Mouse (Mus musculus): Measurements from ENCODE around the gene Leng8. TPM values are rescaled to one million over a fixed set of nuclear protein-coding genes. Genes with fewer than 3 reads are reported as not detected.
"Not testable (repeated sequence)": the region's sequence is repeated elsewhere in the genome, so short reads cannot be mapped to it uniquely, and the experiment has no call there.

The Leng8 gene
- total and polyA plus RNA-seq, 3 experiments = 23.2 to 46.6 (median 33.5) TPM

- no peak overlapping the region for H3K27ac ChIP-seq (ENCODE audit: insufficient read depth, low read depth)
- in situ Hi-C loops (cut with MboI; ENCODE audit: low pct_ligation_motif_present, low pct_unique_long_range_greater_than_20kb, low sequenced_read_pairs) = no loop called here
- no peaks in the 10 kb centered on the region for H3K27me3 ChIP-seq (replicated peaks)
- peaks cover 10 to 20% of the 10 kb centered on the region in 2 experiments for H3K4me1 ChIP-seq (ENCODE audit: control insufficient read depth in 1 of 2, insufficient read depth in 2 of 2)
- no peaks in the 10 kb centered on the region for H3K9me3 ChIP-seq (replicated peaks; ENCODE audit: low read length)
- no peak overlapping the region for H3K9ac ChIP-seq (ENCODE audit: insufficient read depth, low read depth)
- no peak for TF ChIP-seq MAZ (IDR thresholded peaks at IDR 0.05; ENCODE audit: low read depth, low read length)
- TF ChIP-seq UBTF (IDR thresholded peaks at IDR 0.05; ENCODE audit: low read depth, low read length) = no peak
- dilution Hi-C loops (cut with MboI; ENCODE audit: extremely low pct_ligation_motif_present, extremely low pct_unique_long_range_greater_than_20kb, low sequenced_read_pairs) = no loop called here
- no peak overlapping the region for H3K4me2 ChIP-seq (ENCODE audit: insufficient read depth, low read depth, poor library complexity, severe bottlenecking)
- H3K4me3 ChIP-seq (replicated peaks in 1 of 3; ENCODE audit: low read depth in 2 of 3, low read length in 2 of 3, poor library complexity in 1 of 3) = no peak overlapping the region
- no peaks in the 10 kb centered on the region for H3K36me3 ChIP-seq (replicated peaks in 1 of 2; ENCODE audit: control insufficient read depth in 1 of 2, insufficient read depth in 1 of 2, low read length in 1 of 2)
- DNase-seq (ENCODE audit: extremely low read depth) = no peak
- H3K79me2 ChIP-seq (replicated peaks; ENCODE audit: control insufficient read depth, extremely low read depth, insufficient read depth, poor library complexity, severe bottlenecking) = no peaks in the 10 kb centered on the region
Measured at GRCm38 (mm10) chr7:4154356-4154755, 17.5 kb downstream of the Leng8 start.

- DNase-seq (ENCODE audit: extremely low read depth) = no peak
- Histone ChIP-seq H3K36me3 (replicated peaks in 1 of 2; ENCODE audit: control insufficient read depth in 1 of 2, insufficient read depth in 1 of 2, low read length in 1 of 2) (no peaks in the 10 kb centered on the region), H3K9ac (ENCODE audit: insufficient read depth, low read depth) (no peak overlapping the region), H3K4me2 (ENCODE audit: insufficient read depth, low read depth, poor library complexity, severe bottlenecking) (no peak overlapping the region), H3K4me1 (ENCODE audit: control insufficient read depth in 1 of 2, insufficient read depth in 2 of 2) (peaks cover 10 to 20% of the 10 kb centered on the region in 2 experiments), H3K79me2 (replicated peaks; ENCODE audit: control insufficient read depth, extremely low read depth, insufficient read depth, poor library complexity, severe bottlenecking) (no peaks in the 10 kb centered on the region), H3K27ac (ENCODE audit: insufficient read depth, low read depth) (no peak overlapping the region), H3K27me3 (replicated peaks) (no peaks in the 10 kb centered on the region), H3K9me3 (replicated peaks; ENCODE audit: low read length) (no peaks in the 10 kb centered on the region), H3K4me3 (replicated peaks in 1 of 3; ENCODE audit: low read depth in 2 of 3, low read length in 2 of 3, poor library complexity in 1 of 3) (no peak overlapping the region)
- in situ Hi-C loops (cut with MboI; ENCODE audit: low pct_ligation_motif_present, low pct_unique_long_range_greater_than_20kb, low sequenced_read_pairs) = no loop called here
- TF ChIP-seq USF2 (conservative IDR thresholded peaks at IDR 0.05; ENCODE audit: low read depth, low read length) (no peak), ZKSCAN1 (IDR thresholded peaks at IDR 0.05; ENCODE audit: borderline replicate concordance, low read depth, low read length) (no peak), GABPA (IDR thresholded peaks at IDR 0.05; ENCODE audit: insufficient replicate concordance, low read depth, low read length) (no peak), BHLHE40 (IDR thresholded peaks at IDR 0.05; ENCODE audit: low read depth, low read length) (no peak), NRF1 (IDR thresholded peaks at IDR 0.05; ENCODE audit: low read depth, low read length) (no peak), MAZ (IDR thresholded peaks at IDR 0.05; ENCODE audit: low read depth, low read length) (no peak), JUND (conservative IDR thresholded peaks at IDR 0.05; ENCODE audit: low read depth, low read length) (no peak), ZMIZ1 (IDR thresholded peaks at IDR 0.05; ENCODE audit: low read depth, low read length) (no peak), CTCF (conservative IDR thresholded peaks at IDR 0.05 in 1 of 2, IDR thresholded peaks at IDR 0.05 in 1 of 2; ENCODE audit: low read depth in 2 of 2, low read length in 2 of 2) (no peak), USF1 (IDR thresholded peaks at IDR 0.05; ENCODE audit: low read depth, low read length) (no peak), HCFC1 (IDR thresholded peaks at IDR 0.05; ENCODE audit: low read depth, low read length) (no peak), MAX (IDR thresholded peaks at IDR 0.05; ENCODE audit: low read length) (no peak), IRF4 (IDR thresholded peaks at IDR 0.05; ENCODE audit: low read depth, low read length) (no peak), ZNF384 (IDR thresholded peaks at IDR 0.05; ENCODE audit: low read depth, low read length) (no peak), MEF2A (IDR thresholded peaks at IDR 0.05; ENCODE audit: borderline replicate concordance, low read depth, low read length) (no peak), SMC3 (IDR thresholded peaks at IDR 0.05; ENCODE audit: low read depth, low read length) (no peak), MAFK (IDR thresholded peaks at IDR 0.05; ENCODE audit: insufficient replicate concordance, low read length) (no peak), CHD1 (IDR thresholded peaks at IDR 0.05; ENCODE audit: low read depth, low read length) (no peak), KAT2A (IDR thresholded peaks at IDR 0.05; ENCODE audit: insufficient replicate concordance, low read length) (no peak), SIN3A (IDR thresholded peaks at IDR 0.05; ENCODE audit: low read length) (no peak)
- dilution Hi-C loops (cut with MboI; ENCODE audit: extremely low pct_ligation_motif_present, extremely low pct_unique_long_range_greater_than_20kb, low sequenced_read_pairs) = no loop called here
Measured at GRCm38 (mm10) chr7:4154976-4155375, 18.1 kb downstream of the Leng8 start.

GRCm38 (mm10) chr7:4161596-4161995, 24.8 kb downstream of the Leng8 start:
- in situ Hi-C loops (cut with MboI; ENCODE audit: low pct_ligation_motif_present, low pct_unique_long_range_greater_than_20kb, low sequenced_read_pairs); H3K4me2 ChIP-seq (ENCODE audit: insufficient read depth, low read depth, poor library complexity, severe bottlenecking); DNase-seq (ENCODE audit: extremely low read depth); H3K4me3 ChIP-seq (replicated peaks in 1 of 3; ENCODE audit: low read depth in 2 of 3, low read length in 2 of 3, poor library complexity in 1 of 3); H3K9me3 ChIP-seq (replicated peaks; ENCODE audit: low read length); H3K79me2 ChIP-seq (replicated peaks; ENCODE audit: control insufficient read depth, extremely low read depth, insufficient read depth, poor library complexity, severe bottlenecking); H3K27me3 ChIP-seq (replicated peaks); dilution Hi-C loops (cut with MboI; ENCODE audit: extremely low pct_ligation_motif_present, extremely low pct_unique_long_range_greater_than_20kb, low sequenced_read_pairs); H3K36me3 ChIP-seq (replicated peaks in 1 of 2; ENCODE audit: control insufficient read depth in 1 of 2, insufficient read depth in 1 of 2, low read length in 1 of 2); H3K9ac ChIP-seq (ENCODE audit: insufficient read depth, low read depth); H3K27ac ChIP-seq (ENCODE audit: insufficient read depth, low read depth): not testable (repeated sequence)
- H3K4me1 ChIP-seq (ENCODE audit: control insufficient read depth in 1 of 2, insufficient read depth in 2 of 2) = peaks cover 3 to 13% of the 10 kb centered on the region in 2 experiments; a peak in 3 of 4 replicates
